Mouse (Mus musculus): ENCODE results near the gene Tmem259. TPM values are rescaled to one million over a fixed set of nuclear protein-coding genes. Genes with fewer than 3 reads are reported as not detected.
A peak's percentile ranks its signal among the peaks of the same experiment; 100 is the strongest.
"Not testable (repeated sequence)": the region's sequence is repeated elsewhere in the genome, so short reads cannot be mapped to it uniquely, and the experiment has no call there.

Tmem259 gene
- polyA plus RNA-seq, 1 experiment from 2014 or later, result 17.2 TPM

DNA sequence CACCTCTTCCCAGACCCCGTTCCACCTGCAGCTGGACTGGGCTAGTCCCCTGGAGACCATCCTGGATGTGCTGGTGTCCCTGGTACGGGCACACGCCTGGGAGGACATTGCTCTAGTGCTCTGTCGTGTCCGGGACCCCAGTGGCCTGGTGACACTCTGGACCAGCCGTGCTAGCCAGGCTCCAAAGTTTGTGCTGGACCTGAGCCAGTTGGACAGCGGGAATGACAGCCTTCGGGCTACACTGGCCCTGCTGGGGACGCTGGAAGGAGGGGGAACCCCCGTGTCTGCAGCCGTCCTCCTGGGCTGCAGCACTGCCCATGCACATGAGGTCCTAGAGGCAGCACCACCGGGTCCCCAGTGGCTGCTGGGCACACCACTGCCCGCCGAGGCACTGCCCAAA, 11.3 kb downstream of the Tmem259 start:
- ATAC-seq, result 0 out of 2 replicates have a peak, but pooled peaks have one; percentile 9

DNA sequence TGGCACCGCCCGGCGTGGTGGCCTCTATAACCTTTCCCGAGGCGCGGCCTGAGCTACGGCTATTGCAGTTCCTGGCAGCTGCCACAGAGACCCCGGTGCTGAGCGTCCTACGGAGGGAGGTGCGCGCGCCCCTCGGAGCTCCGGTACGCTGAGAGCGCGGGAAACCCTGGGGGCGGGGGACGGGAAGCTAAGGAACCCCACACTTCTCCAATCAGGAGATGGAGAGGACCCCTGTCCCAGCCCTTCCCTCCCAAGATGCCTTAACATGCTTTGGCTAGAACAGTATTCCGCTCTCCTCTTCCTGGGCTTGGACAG, 13.0 kb downstream of the Tmem259 start:
- Histone ChIP-seq H3K27ac (no peak overlapping the region), H3K4me1 (peaks cover 7% of the 10 kb centered on the region), H3K4me2 (peak overlapping the region; percentile 61), H3K36me3 (peaks cover 48% of the 10 kb centered on the region), H3K9me3 (replicated peaks) (peaks cover 10% of the 10 kb centered on the region), H3K27me3 (replicated peaks) (peaks cover 62% of the 10 kb centered on the region), H3K9ac (0 out of 2 replicates have a peak overlapping the region, but pooled peaks have one; percentile 24), H3K4me3 (peak overlapping the region; percentile 36)
- no peak for ATAC-seq
- 5% methylated on average over 21 of the region's 21 CpGs for WGBS (ENCODE audit: insufficient replicate concordance)

More for the DNA sequence above, 11.3 kb downstream of the Tmem259 start:
- H3K36me3 ChIP-seq, result peaks cover 48% of the 10 kb centered on the region
- peaks cover 27% of the 10 kb centered on the region for H3K9me3 ChIP-seq (replicated peaks)
- 57% methylated on average over 14 of the region's 14 CpGs for WGBS (ENCODE audit: insufficient replicate concordance)
- no peak overlapping the region for H3K4me2 ChIP-seq
- H3K27me3 ChIP-seq (replicated peaks), result peaks cover 62% of the 10 kb centered on the region
- H3K4me3 ChIP-seq, result no peak overlapping the region
- H3K27ac ChIP-seq, result no peak overlapping the region
- no peak overlapping the region for H3K9ac ChIP-seq
- peaks cover 7% of the 10 kb centered on the region for H3K4me1 ChIP-seq

DNA sequence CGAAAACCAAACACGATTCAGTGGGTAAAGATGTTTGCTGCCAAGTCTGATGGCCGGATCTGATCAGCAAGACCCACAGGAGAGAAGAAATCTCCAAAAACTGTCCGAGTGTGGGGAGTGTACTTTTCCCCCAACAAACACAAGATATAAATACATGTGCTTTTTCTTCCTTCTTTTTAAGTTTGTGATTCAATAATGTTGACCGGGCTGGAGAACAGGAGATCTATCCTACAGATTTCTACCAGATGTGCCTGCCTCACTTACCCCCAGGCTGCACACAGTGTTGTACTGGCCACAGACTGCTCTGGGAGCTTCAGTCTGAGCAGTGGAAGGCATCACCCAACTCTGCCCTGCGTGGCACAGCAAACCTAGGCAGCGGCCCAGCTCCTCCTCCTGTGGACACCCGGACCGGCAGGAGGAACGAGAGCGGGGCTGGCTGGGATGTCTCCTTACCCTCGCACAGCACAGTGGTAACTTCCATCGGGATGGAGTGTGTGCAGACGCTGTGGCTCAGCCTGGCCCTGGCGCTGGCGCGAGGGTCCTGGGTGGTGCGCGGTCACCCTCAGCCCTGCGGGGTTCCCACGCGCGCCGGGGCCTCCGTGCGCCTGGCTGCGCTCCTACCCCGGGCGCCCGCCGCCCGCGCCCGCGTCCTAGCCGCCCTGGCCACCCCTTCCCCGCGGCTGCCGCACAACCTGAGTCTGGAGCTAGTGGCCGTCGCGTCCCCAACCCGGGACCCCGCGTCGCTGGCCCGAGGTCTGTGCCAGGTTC, 13.5 kb downstream of the Tmem259 start, which contains the start of gene Grin3b:
TSS of gene Grin3b (plus strand) at position 301 of the 768 bp plus-strand sequence.
- peaks cover 7% of the 10 kb centered on the region for H3K4me1 ChIP-seq
- H3K9me3 ChIP-seq (replicated peaks), result peaks cover 5% of the 10 kb centered on the region
- H3K9ac ChIP-seq, result 0 out of 2 replicates have a peak within 1 kb of the TSS, but pooled peaks have one; percentile 24
- WGBS (ENCODE audit: insufficient replicate concordance), result 8% methylated on average over 47 of the region's 47 CpGs
- peaks cover 62% of the 10 kb centered on the region for H3K27me3 ChIP-seq (replicated peaks)
- H3K36me3 ChIP-seq, result peaks cover 48% of the 10 kb centered on the region
- no peak for ATAC-seq
- peak within 1 kb of the TSS; percentile 36 for H3K4me3 ChIP-seq
- peak within 1 kb of the TSS; percentile 61 for H3K4me2 ChIP-seq
- H3K27ac ChIP-seq, result no peak within 1 kb of the TSS

DNA sequence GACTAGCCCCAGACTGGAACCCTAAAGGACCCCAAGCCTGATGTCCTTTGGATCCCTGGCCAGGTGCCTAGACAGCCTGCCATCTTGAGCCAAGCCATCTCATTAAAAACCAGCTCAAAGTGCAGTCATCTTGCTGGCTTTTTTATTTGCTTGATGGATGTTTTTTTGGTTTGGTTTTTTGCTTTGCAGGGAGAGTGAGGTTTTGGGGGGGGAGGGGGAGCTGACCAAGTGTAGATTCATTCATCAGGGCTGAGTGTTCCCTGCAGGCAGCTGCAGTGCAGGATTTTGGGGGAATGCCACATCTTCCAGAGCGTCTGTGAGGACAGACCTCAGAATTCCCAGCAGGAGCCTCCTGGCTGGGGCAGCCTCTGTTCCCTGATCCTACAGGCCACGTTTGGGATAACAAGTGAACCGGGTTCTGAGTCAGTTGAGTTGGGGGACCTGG, 15.0 kb downstream of the Tmem259 start:
- H3K27me3 ChIP-seq (replicated peaks), result peaks cover 62% of the 10 kb centered on the region
- no peak overlapping the region for H3K27ac ChIP-seq
- no peak overlapping the region for H3K9ac ChIP-seq

DNA sequence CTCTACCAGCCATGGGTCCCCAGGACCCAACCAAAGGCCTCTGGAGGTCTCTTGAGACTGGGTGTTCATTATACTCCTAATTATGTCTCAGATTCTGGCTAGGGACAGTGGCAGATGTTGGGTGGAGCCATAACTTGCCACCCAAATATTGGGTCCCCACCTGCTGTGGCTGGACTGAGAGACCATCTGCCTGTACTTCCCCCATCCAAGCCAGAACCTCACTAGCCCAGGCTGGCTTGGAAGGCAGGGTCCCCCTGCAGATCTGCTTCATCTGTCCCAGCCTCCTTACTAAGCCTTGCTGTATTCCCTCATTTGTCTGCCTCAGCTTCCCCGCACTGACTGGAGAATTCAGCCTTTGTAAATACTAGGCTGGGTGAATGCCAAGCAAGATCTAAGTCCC, 15.9 kb downstream of the Tmem259 start:
- Histone ChIP-seq H3K27me3 (replicated peaks) (peaks cover 54% of the 10 kb centered on the region), H3K4me3 (no peak overlapping the region), H3K9me3 (replicated peaks) (no peaks in the 10 kb centered on the region), H3K36me3 (peaks cover 55% of the 10 kb centered on the region), H3K9ac (no peak overlapping the region), H3K27ac (no peak overlapping the region), H3K4me2 (no peak overlapping the region), H3K4me1 (peaks cover 7% of the 10 kb centered on the region)
- ATAC-seq, result no peak
- 83% methylated on average over 1 of the region's 1 CpGs for WGBS (ENCODE audit: insufficient replicate concordance)

More for the DNA sequence above, 15.0 kb downstream of the Tmem259 start:
- no peak overlapping the region for H3K4me3 ChIP-seq
- no peak for ATAC-seq
- whole genome bisulfite sequencing (ENCODE audit: insufficient replicate concordance), result 30% methylated on average over 3 of the region's 3 CpGs
- H3K4me2 ChIP-seq, result no peak overlapping the region
- peaks cover 49% of the 10 kb centered on the region for H3K36me3 ChIP-seq
- H3K4me1 ChIP-seq, result peaks cover 7% of the 10 kb centered on the region
- no peaks in the 10 kb centered on the region for H3K9me3 ChIP-seq (replicated peaks)

DNA sequence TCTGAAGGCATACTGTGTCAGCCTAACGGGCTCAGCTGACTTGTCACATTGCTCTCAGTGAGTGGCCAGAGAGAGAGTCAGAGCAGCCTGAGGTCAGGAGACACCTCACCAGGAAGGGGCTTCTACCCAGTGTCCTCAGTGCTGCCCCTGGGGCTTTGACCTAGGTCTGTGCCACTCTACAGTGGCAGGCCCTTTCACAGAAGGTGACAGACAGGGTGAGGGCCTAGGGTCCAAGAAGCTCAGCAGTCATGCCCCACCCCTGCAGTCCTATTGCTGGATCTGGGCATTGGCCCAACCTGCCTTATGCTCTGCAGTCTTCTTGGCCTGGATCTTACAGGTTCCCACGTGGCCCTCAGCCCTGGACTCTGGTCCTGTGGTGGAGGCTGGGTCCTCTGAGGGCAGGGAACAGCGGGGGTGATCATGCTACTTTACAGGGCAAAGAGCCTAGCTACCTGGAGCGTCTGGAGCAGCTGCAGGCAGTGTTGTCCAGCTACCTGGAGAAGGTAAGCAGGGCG, 17.2 kb downstream of the Tmem259 start:
- ATAC-seq, result no peak
- WGBS (ENCODE audit: insufficient replicate concordance), result 75% methylated on average over 5 of the region's 5 CpGs
- no peak overlapping the region for H3K9ac ChIP-seq
- H3K4me1 ChIP-seq, result peaks cover 7% of the 10 kb centered on the region
- H3K9me3 ChIP-seq (replicated peaks), result no peaks in the 10 kb centered on the region
- peaks cover 41% of the 10 kb centered on the region for H3K27me3 ChIP-seq (replicated peaks)
- no peak overlapping the region for H3K4me2 ChIP-seq
- no peak overlapping the region for H3K27ac ChIP-seq
- H3K36me3 ChIP-seq, result peaks cover 67% of the 10 kb centered on the region
- no peak overlapping the region for H3K4me3 ChIP-seq

DNA sequence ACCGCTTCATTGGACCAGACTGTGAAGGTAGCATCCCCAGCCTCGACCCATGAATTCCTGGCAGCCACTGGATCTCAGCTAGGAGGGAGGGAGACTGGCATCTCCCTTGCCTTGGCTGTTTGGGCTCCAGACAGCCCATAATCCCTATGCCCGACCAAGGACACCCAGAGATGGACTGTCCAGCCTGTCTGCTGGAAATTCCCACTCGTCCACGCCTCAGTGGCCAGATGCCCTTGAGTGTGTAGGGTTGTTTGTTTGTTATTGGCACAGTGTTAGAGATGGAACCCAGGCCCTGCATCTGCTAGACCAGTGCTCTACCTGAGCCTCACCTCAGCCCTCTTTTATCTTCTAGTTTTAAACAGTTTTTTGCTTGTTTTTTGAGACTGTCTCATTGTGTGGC, 18.8 kb downstream of the Tmem259 start:
- peaks cover 76% of the 10 kb centered on the region for H3K36me3 ChIP-seq
- WGBS (ENCODE audit: insufficient replicate concordance), result 82% methylated on average over 5 of the region's 5 CpGs

DNA sequence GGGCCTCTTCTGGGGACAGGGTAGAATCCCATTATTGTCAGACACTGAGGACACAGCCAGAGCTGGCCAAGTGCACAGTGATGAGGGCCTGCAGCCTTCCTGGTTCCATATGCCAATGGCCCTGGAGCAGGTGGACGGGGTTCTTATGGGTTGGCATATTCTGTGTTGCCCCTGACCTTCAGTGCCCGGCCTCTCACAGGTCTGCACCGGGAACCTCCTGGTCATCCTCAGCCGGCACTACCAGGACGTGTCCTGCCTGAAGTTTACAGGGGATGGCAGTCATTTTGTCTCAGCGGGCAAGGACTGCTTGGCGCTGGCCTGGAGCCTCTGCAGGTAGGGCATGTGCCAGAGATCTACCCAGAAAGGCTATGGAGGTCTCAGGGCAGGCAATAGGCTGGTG, 19.4 kb downstream of the Tmem259 start:
- Histone ChIP-seq H3K4me2 (no peak overlapping the region), H3K4me3 (no peak overlapping the region), H3K4me1 (peaks cover 16% of the 10 kb centered on the region), H3K27me3 (replicated peaks) (peaks cover 19% of the 10 kb centered on the region), H3K27ac (no peak overlapping the region), H3K9ac (no peak overlapping the region), H3K9me3 (replicated peaks) (no peaks in the 10 kb centered on the region), H3K36me3 (peaks cover 76% of the 10 kb centered on the region)
- WGBS (ENCODE audit: insufficient replicate concordance), result 86% methylated on average over 7 of the region's 7 CpGs
- no peak for ATAC-seq

More for the DNA sequence above, 18.8 kb downstream of the Tmem259 start:
- H3K4me2 ChIP-seq, result no peak overlapping the region
- no peak for ATAC-seq
- no peak overlapping the region for H3K9ac ChIP-seq
- peaks cover 15% of the 10 kb centered on the region for H3K4me1 ChIP-seq
- peaks cover 25% of the 10 kb centered on the region for H3K27me3 ChIP-seq (replicated peaks)
- H3K4me3 ChIP-seq, result no peak overlapping the region
- no peak overlapping the region for H3K27ac ChIP-seq
- no peaks in the 10 kb centered on the region for H3K9me3 ChIP-seq (replicated peaks)

DNA sequence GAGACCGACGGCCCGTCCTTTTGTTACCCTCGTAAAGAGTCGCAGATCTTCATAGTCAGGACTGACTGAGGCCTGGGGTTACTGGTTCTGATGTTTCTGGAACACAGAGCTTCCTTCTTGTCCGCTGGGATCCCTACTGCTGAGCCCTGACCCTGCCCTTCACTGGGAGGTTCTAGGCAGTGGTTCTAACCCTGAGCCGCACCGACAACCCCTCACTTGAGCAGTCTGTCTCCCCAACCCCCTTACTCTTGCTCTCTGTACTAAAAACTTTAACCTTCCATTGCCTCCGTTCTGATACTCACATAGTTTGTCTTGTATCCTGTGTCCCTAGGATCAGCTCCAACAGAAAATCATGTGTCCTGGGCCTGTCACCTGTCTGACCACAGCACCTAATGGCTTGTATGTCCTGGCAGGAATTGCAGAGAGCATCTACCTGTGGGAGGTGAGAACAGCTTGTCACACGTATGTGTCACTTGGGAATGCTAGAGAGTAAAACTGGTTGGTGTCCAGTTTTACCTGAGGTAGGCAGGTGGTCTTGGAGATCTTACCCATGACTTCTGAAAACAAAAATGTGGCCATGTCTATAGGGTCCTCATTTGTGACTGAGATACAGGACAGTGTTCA, 23.3 kb downstream of the Tmem259 start:
- no peak for ATAC-seq
- Histone ChIP-seq H3K36me3 (peaks cover 47% of the 10 kb centered on the region), H3K4me3 (peak overlapping the region; percentile 90), H3K4me2 (peak overlapping the region; percentile 91), H3K27ac (peak overlapping the region; percentile 75), H3K9ac (peak overlapping the region; percentile 87), H3K9me3 (replicated peaks) (no peaks in the 10 kb centered on the region), H3K27me3 (replicated peaks) (no peaks in the 10 kb centered on the region), H3K4me1 (peaks cover 34% of the 10 kb centered on the region)
- WGBS (ENCODE audit: insufficient replicate concordance), result 10% methylated on average over 10 of the region's 10 CpGs

DNA sequence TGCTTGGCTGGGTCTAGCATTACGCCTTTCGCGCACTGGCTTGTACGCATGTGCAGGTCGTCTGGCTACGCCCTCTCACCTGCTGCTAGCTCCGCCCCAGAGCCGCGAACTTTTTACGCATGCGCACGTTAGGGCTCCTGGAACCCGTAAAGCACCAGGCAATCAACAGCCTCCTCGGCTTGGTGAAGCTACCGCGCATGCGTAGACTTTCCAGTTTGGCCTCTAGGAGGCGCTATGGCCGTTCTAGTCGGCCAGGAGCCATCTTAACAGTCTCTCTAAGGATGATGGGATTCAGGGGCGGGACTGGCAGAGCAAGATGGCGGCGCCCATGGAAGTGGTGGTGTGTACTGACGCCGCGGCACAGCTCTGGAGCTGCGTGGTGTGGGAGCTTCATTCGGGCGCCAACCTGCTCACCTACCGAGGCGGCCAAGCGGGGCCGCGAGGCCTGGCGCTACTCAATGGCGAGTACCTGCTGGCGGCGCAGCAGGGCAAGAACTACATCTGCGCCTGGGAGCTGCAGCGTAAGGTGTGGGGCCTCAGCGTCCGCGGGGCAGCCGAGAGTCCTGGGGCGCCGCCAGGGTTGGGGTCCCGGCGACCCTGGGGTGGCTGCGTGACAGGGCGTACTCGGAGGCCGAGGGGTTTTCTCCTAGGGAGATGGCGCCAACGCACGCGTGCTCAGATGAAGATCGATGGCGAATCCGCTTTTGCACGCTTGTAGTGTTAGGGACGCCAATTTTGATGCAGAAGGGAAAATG, 24.1 kb downstream of the Tmem259 start, which contains the start of gene Wdr18:
TSS of gene Wdr18 (plus strand) at position 306 of the 755 bp plus-strand sequence.
- Histone ChIP-seq H3K9ac (peak within 1 kb of the TSS; percentile 87), H3K9me3 (replicated peaks) (no peaks in the 10 kb centered on the region), H3K27ac (peak within 1 kb of the TSS; percentile 75), H3K4me3 (peak within 1 kb of the TSS; percentile 90), H3K27me3 (replicated peaks) (no peaks in the 10 kb centered on the region), H3K36me3 (peaks cover 39% of the 10 kb centered on the region), H3K4me1 (peaks cover 34% of the 10 kb centered on the region), H3K4me2 (peak within 1 kb of the TSS; percentile 91)
- under 1% methylated on average over 61 of the region's 61 CpGs for whole genome bisulfite sequencing (ENCODE audit: insufficient replicate concordance)
- peak; percentile 95 for ATAC-seq

DNA sequence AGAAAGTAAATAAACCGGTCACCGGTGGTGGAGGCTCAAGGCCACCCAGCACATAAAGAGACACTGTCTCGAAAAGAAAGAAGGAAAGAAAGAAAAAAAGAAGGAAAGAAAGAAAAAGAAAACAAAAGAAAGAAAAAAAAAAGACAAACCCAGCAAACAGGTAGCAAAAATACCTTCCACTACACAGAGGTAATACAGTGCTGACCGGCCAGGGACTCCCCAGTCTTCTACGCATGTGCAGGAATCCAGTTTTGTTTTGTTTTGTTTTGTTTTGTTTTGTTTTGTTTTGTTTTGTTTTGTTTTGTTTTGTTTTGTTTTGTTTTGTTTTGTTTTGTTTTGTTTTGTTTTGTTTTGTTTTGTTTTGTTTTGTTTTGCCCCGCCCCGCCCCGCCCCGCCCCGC, 24.7 kb downstream of the Tmem259 start:
- peak overlapping the region; percentile 91 for H3K4me2 ChIP-seq
- H3K9me3 ChIP-seq (replicated peaks); H3K9ac ChIP-seq; H3K27me3 ChIP-seq (replicated peaks); ATAC-seq; H3K27ac ChIP-seq: not testable (repeated sequence)
- peaks cover 33% of the 10 kb centered on the region for H3K36me3 ChIP-seq
- H3K4me3 ChIP-seq, result peak overlapping the region; percentile 90; the same call in 1 of the 2 replicates
- H3K4me1 ChIP-seq, result peaks cover 34% of the 10 kb centered on the region
- 31% methylated on average over 10 of the region's 10 CpGs for WGBS (ENCODE audit: insufficient replicate concordance)

Measured in liver, embryonic 12.5 days (tissue).